Mouse (Mus musculus) A20 (cell line): ENCODE data around the gene Gas2l2.

Experiments
- DNase-seq: peaks from one replicate; pipeline ENCODE4 v3.0.0-alpha.2; 2011; ENCODE audit warnings: low read depth, low spot score

Gas2l2 gene

DNA sequence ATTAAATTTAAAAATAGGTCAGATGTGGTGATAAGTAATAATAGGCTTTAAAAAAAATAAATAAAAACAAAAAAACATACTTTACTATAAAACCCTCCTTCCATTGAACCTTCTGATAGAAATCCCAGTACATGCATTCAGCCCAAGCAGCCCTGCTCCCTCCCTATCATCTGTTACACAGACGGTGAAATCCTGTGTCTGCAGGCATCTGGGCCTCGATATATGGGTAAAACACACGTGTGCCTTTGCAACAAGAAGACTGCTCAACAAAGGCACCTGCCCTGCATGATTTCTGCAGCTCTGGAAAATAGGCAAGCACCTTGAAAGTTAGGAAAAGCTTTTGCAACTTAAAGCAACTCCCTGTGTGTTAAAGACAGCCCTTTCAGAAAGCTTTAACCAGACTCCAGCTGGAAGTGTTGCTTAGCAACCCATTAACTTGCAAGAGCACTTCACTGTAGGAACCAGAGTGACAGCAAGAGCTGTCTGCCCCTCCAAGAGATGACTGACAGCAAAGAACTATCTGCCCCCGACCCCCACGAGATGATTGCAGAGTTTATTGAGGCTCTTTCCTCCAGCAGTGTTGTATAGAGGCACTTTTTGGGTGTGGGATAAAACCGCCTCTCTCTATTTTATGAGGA is 34.3 kb downstream of the Gas2l2 start:
- no peak for DNase-seq

- DNase-seq = no peak
Measured at GRCm38 (mm10) chr11:83393062-83393461, 36.2 kb downstream of the Gas2l2 start.

DNA sequence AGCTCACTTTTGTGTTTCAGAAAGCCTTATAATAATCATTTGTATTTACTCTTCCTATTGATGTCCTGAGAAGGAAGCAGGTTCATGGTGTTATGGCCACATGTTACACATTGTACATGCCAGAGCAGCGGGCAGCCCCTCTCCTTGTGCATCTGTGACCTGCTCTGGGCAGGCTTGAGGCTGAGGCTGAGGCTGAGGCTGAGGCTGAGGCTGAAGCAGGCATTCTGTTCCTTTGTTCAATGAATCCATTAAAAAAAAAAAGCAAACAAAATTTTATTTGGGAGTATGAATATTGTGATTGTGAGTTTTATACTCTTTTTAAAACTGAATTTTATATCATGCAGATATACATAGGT is 45.7 kb downstream of the Gas2l2 start:
- no peak for DNase-seq

- DNase-seq = no peak
Measured at GRCm38 (mm10) chr11:83382876-83383531, 46.3 kb downstream of the Gas2l2 start.

DNA sequence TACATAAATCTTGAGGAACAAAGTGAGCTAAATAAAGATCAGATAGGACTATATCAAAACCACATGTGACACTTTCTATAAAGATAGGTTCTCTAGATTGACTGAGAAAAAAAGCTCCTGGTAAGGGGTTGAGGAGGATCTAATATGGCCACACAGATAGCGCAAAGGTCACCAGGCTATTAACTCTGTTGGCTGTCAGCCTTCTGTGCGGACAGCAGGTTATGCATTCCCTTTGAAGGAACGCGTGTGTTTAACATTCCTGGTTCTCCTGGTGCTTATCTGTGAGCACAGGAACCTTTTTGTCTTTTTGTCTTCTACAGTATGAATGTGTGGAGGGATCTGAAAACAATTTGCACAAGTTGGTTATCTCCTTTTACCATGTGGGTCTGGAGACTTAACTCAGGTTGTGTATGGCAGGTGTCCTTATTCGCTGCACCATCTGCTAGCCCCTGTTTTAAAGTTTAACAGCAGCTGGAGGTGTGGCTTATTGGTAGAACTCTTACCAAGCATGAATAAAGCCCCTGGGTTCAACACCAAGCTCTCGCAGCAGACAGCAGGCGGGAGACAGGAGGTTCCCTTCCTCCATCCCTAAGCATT is 49.4 kb downstream of the Gas2l2 start:
- no peak for DNase-seq
